Mouse (Mus musculus) cerebellum, postnatal 36 days (tissue): Measurements from ENCODE around the gene Hist3h2ba.

Source experiments
- DNase-seq, 2 experiments: peaks; one replicate each; pipeline ENCODE4 v3.0.0; 2021 to 2022; ENCODE audit warnings: mixed read lengths in 2 of 2

The Hist3h2ba gene

GRCm38 (mm10) chr11:58939088-58939439 is 9.7 kb upstream of the Hist3h2ba start:
- DNase-seq, result no peak

GRCm38 (mm10) chr11:58944136-58944535 is 4.6 kb upstream of the Hist3h2ba start:
- no peak for DNase-seq

GRCm38 (mm10) chr11:58947306-58947705 is 1.4 kb upstream of the Hist3h2ba start:
- no peak for DNase-seq

- peak; percentile 78 to 80 for DNase-seq
Observed at GRCm38 (mm10) chr11:58947798-58948528, 757 bp upstream of the Hist3h2ba start.

GRCm38 (mm10) chr11:58949480-58950431 is 1.0 kb downstream of the Hist3h2ba start:
- DNase-seq, result peak; percentile 73

- DNase-seq, result no peak
Observed at GRCm38 (mm10) chr11:58951210-58951609, 2.5 kb downstream of the Hist3h2ba start.

- peak in 1 of 2 experiments; percentile 55 for DNase-seq
Observed at GRCm38 (mm10) chr11:58953351-58954169, 4.8 kb downstream of the Hist3h2ba start.

- peak in 1 of 2 experiments; percentile 89 for DNase-seq
Observed at GRCm38 (mm10) chr11:58954170-58954419, 5.4 kb downstream of the Hist3h2ba start.

- peak; percentile 88 for DNase-seq
Observed at GRCm38 (mm10) chr11:58954420-58955142, 5.9 kb downstream of the Hist3h2ba start, which contains the start of the genes Hist3h2a and Trim17. Gene Hist3h2a (plus strand): TSS chr11:58954685. Gene Trim17 (plus strand): TSS chr11:58954685.

- no peak for DNase-seq
Observed at GRCm38 (mm10) chr11:58955143-58955867, 6.6 kb downstream of the Hist3h2ba start.

GRCm38 (mm10) chr11:58955868-58956257 is 7.1 kb downstream of the Hist3h2ba start:
- no peak for DNase-seq

- peak; percentile 37 to 43 for DNase-seq
Observed at GRCm38 (mm10) chr11:58957226-58957914, 8.7 kb downstream of the Hist3h2ba start.

- no peak for DNase-seq
Observed at GRCm38 (mm10) chr11:58958536-58958935, 9.8 kb downstream of the Hist3h2ba start.

- no peak for DNase-seq
Observed at GRCm38 (mm10) chr11:58959186-58959825, 10.6 kb downstream of the Hist3h2ba start.

GRCm38 (mm10) chr11:58959921-58960465 is 11.3 kb downstream of the Hist3h2ba start:
- peak; percentile 87 to 89 for DNase-seq

- DNase-seq, result no peak
Observed at GRCm38 (mm10) chr11:58961364-58962177, 12.9 kb downstream of the Hist3h2ba start.

GRCm38 (mm10) chr11:58963543-58963942 is 14.8 kb downstream of the Hist3h2ba start:
- peak in 1 of 2 experiments; percentile 58 for DNase-seq

- no peak for DNase-seq
Observed at GRCm38 (mm10) chr11:58964216-58964615, 15.5 kb downstream of the Hist3h2ba start.
